Mouse (Mus musculus): Measurements from ENCODE around the gene Wnt10a.
"Not testable (repeated sequence)": the region's sequence is repeated elsewhere in the genome, so short reads cannot be mapped to it uniquely, and the experiment has no call there.

The Wnt10a gene

DNA sequence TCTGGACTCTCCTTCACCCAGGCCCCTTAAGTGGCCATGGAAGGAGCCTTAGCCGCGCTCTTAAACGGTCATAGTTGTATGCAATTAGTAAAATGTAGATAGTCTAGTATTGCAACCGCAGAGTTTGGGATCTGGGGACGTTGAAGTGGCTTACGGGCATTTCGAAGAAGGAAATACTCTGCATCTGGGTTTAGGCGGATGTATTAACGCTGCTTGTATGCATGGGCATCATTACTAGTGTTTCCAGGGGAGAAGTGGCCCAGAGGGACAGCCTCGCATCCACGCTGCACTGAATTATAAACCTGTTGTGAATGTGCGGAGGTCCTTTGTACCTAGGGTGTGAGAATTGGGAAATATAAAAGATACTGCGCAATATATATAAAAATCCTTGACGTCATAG lies 25.9 kb downstream of the Wnt10a start:
- no peak for DNase-seq

DNA sequence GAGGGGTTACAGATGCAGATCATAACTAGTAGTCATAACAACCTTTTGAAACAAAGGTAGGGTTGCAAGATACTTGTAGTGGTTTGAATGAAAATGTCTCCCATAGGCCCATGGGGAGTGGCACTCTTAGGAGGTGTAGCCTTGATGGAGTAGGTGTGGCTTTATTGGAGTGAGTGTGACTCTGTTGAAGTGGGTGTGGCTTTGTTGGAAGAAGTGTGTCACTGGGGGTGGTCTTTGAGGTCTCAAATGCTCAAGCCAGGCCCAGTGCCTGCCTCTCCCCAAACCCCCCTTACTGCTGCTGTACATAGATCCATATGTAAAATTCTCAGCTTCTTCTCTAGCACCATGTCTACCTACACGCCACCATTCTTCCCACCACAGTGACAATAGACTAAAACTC lies 27.2 kb downstream of the Wnt10a start:
- DNase-seq, result no peak

DNA sequence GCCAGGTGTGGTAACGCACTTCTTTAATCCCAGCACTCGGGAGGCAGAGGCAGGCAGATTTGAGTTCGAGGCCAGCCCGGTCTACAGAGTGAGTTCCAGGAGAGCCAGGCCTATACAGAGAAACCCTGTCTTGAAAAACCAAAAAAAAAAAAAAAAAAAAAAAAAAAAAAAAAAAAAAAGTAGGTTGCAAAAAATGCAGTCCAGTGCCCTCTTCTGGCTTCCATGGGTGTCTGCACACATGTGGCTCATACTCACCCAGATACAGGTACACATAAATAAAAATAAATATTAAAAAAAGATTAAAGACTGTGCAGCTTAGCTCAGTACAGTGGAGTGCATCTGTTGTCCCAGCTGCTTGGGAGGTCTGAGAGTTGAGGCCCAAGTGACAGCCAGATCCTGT lies 32.3 kb downstream of the Wnt10a start:
- not testable (repeated sequence) for DNase-seq

DNA sequence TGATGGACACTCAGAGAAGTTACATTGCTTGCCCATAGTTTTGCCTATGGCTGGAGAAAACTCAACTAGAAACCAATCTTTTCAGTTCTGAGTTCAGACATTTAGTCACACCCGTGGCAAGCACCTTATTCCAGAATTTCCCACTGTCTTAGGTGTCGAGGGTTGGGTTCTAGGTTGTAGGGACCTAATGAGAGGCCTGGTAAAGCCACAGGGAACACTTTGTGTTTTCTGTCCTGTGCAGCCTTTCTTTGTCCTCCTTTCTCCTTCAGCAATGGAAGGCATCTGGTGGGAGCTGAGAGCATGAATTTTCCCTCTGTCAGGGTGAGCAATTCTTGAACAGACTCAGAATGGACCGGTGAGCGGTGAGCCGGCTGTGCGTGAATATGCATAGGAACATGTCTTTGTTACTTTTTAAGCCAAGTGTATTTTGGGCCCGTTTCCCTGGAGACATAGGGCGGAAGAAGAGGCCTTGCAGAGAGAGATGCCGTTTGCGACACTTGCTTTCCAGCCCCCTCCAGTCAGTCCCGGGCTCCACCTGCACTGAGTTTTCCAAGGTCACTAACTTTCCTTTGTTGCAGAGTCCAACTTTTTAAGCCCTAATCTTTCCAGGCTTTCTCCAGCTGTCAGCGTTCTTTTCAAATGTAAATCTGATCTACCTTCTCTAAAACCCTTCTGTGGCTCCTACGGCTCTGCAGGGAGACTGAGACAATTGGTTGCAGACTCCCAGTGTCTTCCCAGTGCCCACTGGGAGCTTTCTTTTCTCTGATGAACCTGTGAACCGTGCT lies 33.4 kb downstream of the Wnt10a start:
- no peak for DNase-seq

DNA sequence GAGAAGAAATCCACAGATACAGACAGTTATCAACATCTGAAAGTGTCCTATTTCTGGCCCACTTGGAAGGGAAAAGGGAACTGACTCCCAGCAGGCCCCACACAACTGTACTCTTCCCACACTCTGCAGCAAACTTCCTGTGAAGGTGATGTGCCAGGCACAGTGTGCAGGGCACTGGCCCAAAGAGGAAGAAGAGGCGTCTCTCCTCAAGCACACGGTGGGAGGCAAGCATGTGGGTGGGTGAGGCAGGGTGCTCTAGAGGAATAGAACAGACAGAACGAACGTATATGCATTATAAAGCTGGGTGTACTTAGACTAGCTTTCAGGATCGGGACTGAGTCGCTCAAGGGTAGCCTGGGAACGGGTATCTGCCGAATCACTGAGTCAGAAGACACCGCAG lies 38.7 kb downstream of the Wnt10a start:
- no peak for DNase-seq

DNA sequence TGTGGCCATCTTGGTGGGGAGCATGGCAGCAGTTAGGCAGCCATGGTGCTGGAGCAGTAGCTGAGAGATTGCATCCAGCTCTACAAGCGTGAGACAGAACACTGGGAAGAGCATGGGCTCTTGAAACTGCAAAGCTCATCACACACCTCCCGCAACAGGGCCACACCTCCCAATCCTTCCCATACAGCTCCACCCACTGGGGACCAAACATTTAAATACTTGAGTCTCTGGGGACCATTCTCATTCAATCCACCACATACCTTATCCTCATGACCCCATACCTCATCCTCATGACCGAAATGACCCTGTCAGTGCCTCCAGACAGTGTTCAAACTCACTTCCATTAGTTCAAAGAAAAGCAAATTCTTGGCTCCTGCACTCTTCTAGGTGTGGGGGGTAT lies 41.9 kb downstream of the Wnt10a start:
- no peak for DNase-seq

DNA sequence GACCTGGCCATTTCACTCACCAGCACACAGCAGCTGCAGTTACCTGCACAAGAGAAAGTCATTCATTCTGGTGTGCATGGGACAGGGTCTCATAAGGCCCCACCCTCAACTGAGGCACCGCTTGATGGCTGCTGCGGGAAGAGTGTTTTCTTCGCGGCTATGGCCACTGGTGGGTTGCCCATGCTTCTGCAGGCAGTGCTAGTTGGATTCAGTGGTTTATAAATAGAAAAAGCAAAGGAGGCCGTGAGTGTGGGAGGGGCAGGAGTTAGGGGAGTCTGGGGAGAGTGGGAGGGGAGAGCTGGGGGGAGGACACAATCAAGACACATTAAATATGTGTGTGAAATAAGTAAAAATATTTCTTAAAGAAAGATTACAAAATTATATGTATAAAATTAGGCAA lies 51.8 kb downstream of the Wnt10a start:
- no peak for DNase-seq

DNA sequence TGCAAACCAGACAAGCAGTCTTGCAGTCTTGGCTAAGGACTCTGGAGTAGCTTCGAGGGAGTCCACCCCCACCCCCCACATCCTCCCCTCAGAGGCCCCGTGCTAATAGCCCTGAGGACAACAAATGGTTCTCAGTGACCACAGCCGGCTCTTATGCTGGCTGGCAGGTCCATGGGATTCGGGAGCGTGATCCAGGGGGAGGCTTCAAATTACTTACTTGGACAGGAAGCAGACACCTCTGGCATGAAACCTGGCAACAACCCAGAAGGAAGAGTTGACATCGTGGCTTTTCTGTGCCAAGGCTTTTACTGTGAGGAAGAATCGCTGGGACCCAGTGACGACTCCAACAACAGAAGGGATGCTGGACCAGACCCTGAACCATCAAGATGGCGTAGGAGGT lies 55.0 kb downstream of the Wnt10a start:
- no peak for DNase-seq

DNA sequence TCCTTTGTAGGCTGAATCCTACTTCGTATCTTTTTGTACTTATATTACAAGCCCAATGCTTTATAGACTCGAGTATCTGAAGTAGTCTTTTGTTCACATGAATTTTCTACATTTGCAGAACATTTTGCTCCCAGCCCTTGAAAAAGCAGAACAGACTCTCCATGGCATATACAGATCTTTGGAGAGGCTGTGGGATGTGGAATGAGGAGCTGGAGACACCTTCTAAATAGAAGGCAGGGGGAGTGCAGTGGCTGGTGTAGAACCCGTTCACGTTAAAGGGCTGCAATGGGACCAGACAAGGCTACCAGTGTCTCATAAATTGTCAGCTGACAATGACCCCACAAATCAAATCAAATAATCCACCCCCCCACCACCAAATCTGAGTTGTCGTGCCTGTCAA lies 57.6 kb downstream of the Wnt10a start:
- no peak for DNase-seq

DNA sequence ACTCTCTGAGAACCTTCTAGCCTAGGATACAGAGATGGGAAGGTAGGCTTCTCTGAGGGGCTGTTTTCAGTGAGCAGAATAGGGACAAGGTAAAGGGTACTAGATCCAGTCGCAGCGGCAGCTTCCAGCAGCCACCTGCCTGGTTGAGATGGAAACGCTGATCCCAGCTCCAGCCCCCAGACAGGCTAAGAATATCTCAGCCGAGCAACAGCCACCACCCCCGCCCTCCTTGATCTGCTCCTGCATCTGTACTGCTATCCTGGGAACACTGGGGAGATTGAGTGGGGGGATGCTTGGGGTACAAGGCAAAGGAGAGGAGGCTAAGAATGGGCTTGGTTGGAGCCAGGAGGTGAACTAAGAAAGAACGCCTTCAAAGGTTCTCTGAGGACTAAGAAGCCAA lies 58.9 kb downstream of the Wnt10a start:
- no peak for DNase-seq

DNA sequence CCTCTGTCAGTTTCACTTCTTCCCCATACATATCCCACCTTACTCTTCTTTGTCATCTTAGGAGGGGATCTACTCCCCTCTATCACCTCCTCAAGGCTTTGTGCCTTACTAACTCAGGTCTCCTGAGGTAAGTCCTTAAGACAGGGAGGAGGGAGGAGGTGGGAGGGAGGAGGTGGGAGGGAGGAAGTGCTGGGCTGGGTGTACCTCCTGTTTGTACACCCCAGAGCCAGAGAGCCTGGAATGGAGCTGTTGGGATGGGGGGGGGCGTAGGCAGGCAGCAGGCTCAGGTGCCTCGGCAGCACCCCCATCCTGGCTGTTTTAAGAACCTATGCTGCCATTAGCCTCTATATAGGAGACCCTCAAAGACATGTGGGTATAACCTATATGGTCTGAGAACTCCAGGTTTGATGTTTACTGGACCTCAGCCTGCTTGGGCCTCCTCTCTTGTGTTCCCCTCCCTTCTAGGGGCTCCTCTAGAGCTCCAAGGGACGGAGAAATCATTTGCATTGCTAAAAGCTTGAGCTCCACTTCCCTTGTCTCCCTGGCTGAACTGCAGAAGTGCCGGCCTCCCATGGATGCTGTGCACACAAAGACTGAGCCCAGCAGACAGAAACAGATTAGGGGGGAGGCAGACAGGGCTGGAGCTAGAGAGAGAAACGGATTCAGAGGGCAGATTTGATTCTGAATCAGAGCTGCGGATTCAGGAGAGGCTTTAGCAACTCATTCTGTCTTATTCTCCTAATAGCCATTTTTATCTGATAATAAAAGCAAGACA lies 59.9 kb downstream of the Wnt10a start:
- DNase-seq, result no peak

Data from cerebellum, adult 11 months (tissue).